Mouse (Mus musculus) ES-E14 (cell line): ENCODE measurements around the gene Notum.

ENCODE experiments used
- CHD2 ChIP-seq: IDR thresholded peaks from 2 replicates; pipeline ENCODE4 v1.6.1; 2014; ENCODE audit warnings: mild to moderate bottlenecking, low read depth, low read length, inconsistent platforms
- HCFC1 ChIP-seq: IDR thresholded peaks from 2 replicates; pipeline ENCODE4 v1.6.1; 2012; ENCODE audit warnings: low read length, inconsistent platforms, borderline replicate concordance; ENCODE audit not compliant: insufficient read depth
- ZC3H11A ChIP-seq: IDR thresholded peaks from 2 replicates; pipeline ENCODE4 v1.6.1; 2012; ENCODE audit warnings: low read depth, mild to moderate bottlenecking, inconsistent platforms, low read length, borderline replicate concordance
- ZNF384 ChIP-seq: IDR thresholded peaks from 2 replicates; pipeline ENCODE4 v1.6.1; 2012; ENCODE audit warnings: low read depth, low read length, inconsistent platforms

DNA sequence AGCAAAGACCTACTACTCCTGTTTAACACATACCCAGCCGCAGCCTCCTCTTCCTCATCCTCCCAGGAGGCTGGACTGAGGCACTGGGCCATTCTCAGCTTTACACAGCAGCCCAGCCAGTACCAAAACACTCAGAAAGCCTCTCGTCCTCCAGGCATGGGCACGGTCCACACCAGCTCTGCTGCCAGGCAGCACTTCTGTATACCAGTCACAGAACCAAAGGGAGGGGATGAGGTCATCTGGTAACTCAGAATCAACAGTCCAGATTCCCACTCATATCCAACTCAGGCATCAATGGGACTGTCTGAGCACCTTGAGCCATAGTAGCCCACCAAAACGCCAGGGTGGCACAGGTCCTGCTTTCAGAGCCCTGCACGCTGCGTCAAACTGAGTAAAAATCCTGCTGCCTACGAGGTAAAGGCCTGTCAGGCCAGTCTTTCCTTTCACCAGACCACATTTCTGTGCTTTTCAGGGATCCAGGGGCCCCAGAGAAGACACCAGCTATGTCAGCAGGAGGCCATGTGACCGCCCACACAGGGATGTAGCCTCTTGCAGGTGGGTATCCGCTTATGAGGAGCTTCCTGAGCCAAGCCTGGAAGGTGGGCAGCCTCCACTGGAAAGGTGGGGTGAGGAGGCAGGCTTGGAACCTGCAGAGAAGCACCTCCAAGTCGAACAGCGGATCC lies 34.0 kb downstream of the Notum start:
- TF ChIP-seq ZC3H11A = no peak
- no peak for TF ChIP-seq ZNF384
- TF ChIP-seq CHD2 = no peak
- TF ChIP-seq HCFC1 = no peak
